Mouse (Mus musculus) ovary, adult 10 weeks (tissue): Measurements from ENCODE around the gene Vsig1. TPM values are rescaled to one million over a fixed set of nuclear protein-coding genes. Genes with fewer than 3 reads are reported as not detected.

Experiments used
- polyA plus RNA-seq: library from polyadenylated mRNA; stranded (reverse); fragments of 350-450 nt; fragmentation: Illumina TruSeq; extraction: RNeasy Lipid Tissue Mini Kit (QIAGEN cat#74804); gene quantifications from one replicate; pipeline ENCODE4 v1.2.3, GENCODE M21; 2014

Vsig1 gene
- not detected for polyA plus RNA-seq

GRCm38 (mm10) chrX:140907360-140907759 is at the start of gene Vsig1:
Gene Vsig1 (plus strand): TSS chrX:140907608.

DNA sequence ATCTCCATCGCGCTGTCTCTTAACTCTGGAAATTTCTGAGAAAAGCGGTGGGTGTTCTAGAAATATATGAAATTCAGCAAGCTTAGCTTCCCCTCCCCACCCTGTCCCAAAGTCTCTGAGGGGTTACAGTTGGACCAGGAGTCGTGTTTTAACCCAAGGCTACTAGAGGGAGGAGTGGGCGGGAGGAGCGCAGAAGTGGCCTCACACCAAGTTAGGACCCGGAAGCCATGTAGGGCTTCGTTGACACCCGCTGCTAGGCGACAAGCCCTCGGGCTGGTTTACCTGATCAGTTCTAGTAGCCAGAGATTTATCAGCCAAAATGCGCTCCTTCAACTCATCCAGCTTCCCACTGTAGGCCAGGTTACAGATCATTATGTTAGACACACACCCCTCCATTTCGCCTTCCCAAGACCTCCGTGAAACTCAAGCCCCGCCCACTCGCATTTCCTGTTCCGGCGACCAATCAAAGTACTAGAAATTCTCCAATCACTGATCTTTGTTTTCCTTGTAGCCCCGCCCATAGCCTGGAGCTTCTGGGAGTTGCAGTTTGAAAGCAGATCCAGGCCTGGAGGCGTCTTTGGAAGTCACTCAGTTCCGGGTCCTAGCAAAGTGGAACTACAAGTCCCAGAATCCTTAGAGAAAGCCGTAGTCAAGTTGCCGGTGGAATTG is 49.0 kb downstream of the Vsig1 start, which contains the start of the genes Psmd10 and Atg4a:
TSS of gene Psmd10 (minus strand) at position 457 of the 669 bp plus-strand sequence.
TSS of gene Atg4a (plus strand) at position 636 of the 669 bp plus-strand sequence.

Other genes starting within 250 kb of the Vsig1 start
- gene Mid2, start 243.0 kb upstream of the Vsig1 start, polyA plus RNA-seq = 58.9 TPM
- gene Tex13b, start 94.2 kb upstream of the Vsig1 start, polyA plus RNA-seq = 0.26 TPM
- 43.9 TPM for gene Psmd10, start 49.1 kb downstream of the Vsig1 start, polyA plus RNA-seq
- 31.5 TPM for gene Atg4a, start 49.3 kb downstream of the Vsig1 start, polyA plus RNA-seq